Mouse (Mus musculus): Measurements from ENCODE around the gene Sugt1.

DNA sequence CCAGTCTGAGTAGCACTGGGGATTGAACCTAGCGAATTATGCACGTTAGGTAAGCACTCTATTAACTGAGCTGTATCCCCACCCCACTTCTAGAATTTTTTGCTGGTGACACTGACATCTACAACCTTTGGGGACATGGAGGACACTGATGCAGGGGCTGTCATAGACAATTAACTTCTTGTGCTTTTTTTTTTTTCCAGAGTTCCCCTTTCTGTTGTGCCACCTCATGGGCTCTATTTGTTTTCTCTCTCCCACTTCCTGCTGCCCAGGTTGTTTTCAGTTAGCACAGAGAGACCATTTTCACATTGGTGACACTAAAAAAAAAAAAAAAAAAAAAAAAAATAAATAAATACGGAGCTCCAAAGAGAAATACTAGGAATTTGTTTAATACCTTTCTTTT, 83.5 kb downstream of the Sugt1 start:
- TF ChIP-seq CTCF (IDR thresholded peaks at IDR 0.05; ENCODE audit: low read depth) (no peak), EP300 (IDR thresholded peaks at IDR 0.05; ENCODE audit: low read depth) (no peak)
